Mouse (Mus musculus): ENCODE results near the gene Zfp280d. TPM values are rescaled to one million over a fixed set of nuclear protein-coding genes. Genes with fewer than 3 reads are reported as not detected.
"Not testable (repeated sequence)": the region's sequence is repeated elsewhere in the genome, so short reads cannot be mapped to it uniquely, and the experiment has no call there.

Gene Zfp280d
- polyA plus RNA-seq, 1 experiment: 2.4 TPM

DNA sequence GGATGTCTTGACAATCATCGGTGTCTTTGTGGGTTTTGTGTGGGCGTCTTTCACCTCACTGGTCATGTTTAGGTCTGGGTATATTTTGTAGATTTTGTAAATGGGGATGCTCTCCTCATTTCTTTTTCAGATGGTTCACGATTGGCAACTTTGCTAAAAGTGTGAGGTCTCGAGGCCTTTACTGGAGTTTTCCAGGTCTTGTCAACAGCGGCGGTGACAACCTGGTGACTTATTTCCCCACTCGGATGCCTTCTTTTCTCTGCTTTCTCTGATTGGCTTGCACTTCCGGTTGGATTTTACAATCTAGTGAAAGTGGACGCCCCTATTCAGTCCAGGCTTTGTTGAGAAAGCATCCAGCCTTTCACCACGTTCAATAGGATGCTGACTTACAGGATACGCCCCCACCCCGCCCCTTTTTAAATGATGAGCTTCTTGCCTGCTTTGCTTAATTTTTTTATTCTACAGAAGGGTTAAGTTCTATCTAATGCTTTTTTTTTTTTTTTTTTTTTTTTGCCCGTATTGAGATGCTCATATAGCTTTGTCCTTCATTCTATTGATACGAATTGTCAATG lies 114.9 kb downstream of the Zfp280d start:
- Histone ChIP-seq H3K4me1 (ENCODE audit: control insufficient read depth, insufficient read depth, insufficient read length, low read length) (no peaks in the 10 kb centered on the region), H3K27ac (ENCODE audit: insufficient read depth, low read depth, low read length) (no peak overlapping the region), H3K27me3 (ENCODE audit: control insufficient read depth, insufficient read depth, low read length) (no peaks in the 10 kb centered on the region), H3K36me3 (ENCODE audit: control insufficient read depth, insufficient read depth, low read length) (no peaks in the 10 kb centered on the region), H3K4me3 (ENCODE audit: low read depth, low read length) (no peak overlapping the region)
- TF ChIP-seq POLR2A (IDR thresholded peaks at IDR 0.05; ENCODE audit: low read depth, low read length) (no peak), CTCF (IDR thresholded peaks at IDR 0.05; ENCODE audit: extremely low read depth, insufficient read length, insufficient replicate concordance, low read depth, low read length) (no peak)
- WGBS: 74% methylated on average over 14 of the region's 14 CpGs

- 61% methylated on average over 12 of the region's 12 CpGs for WGBS
- TF ChIP-seq POLR2A (IDR thresholded peaks at IDR 0.05; ENCODE audit: low read depth, low read length) (no peak), CTCF (IDR thresholded peaks at IDR 0.05; ENCODE audit: extremely low read depth, insufficient read length, insufficient replicate concordance, low read depth, low read length) (no peak)
These were observed 115.8 kb downstream of the Zfp280d start for GRCm38 (mm10) chr9:72390321-72391077.

GRCm38 (mm10) chr9:72392686-72393085 lies 118.0 kb downstream of the Zfp280d start:
- 87% methylated on average over 7 of the region's 7 CpGs for WGBS
- Histone ChIP-seq H3K27me3 (ENCODE audit: control insufficient read depth, insufficient read depth, low read length) (no peaks in the 10 kb centered on the region), H3K4me1 (ENCODE audit: control insufficient read depth, insufficient read depth, insufficient read length, low read length) (no peaks in the 10 kb centered on the region), H3K36me3 (ENCODE audit: control insufficient read depth, insufficient read depth, low read length) (no peaks in the 10 kb centered on the region), H3K27ac (ENCODE audit: insufficient read depth, low read depth, low read length) (no peak overlapping the region), H3K4me3 (ENCODE audit: low read depth, low read length) (no peak overlapping the region)
- TF ChIP-seq CTCF (IDR thresholded peaks at IDR 0.05; ENCODE audit: extremely low read depth, insufficient read length, insufficient replicate concordance, low read depth, low read length): no peak
- no peak for TF ChIP-seq POLR2A (IDR thresholded peaks at IDR 0.05; ENCODE audit: low read depth, low read length)

More at GRCm38 (mm10) chr9:72390321-72391077, 115.8 kb downstream of the Zfp280d start:
- H3K4me3 ChIP-seq (ENCODE audit: low read depth, low read length): no peak overlapping the region
- H3K36me3 ChIP-seq (ENCODE audit: control insufficient read depth, insufficient read depth, low read length): no peaks in the 10 kb centered on the region
- H3K4me1 ChIP-seq (ENCODE audit: control insufficient read depth, insufficient read depth, insufficient read length, low read length): no peaks in the 10 kb centered on the region
- no peaks in the 10 kb centered on the region for H3K27me3 ChIP-seq (ENCODE audit: control insufficient read depth, insufficient read depth, low read length)
- no peak overlapping the region for H3K27ac ChIP-seq (ENCODE audit: insufficient read depth, low read depth, low read length)

GRCm38 (mm10) chr9:72393238-72393637 lies 118.6 kb downstream of the Zfp280d start:
- Histone ChIP-seq H3K4me1 (ENCODE audit: control insufficient read depth, insufficient read depth, insufficient read length, low read length) (no peaks in the 10 kb centered on the region), H3K27me3 (ENCODE audit: control insufficient read depth, insufficient read depth, low read length) (no peaks in the 10 kb centered on the region), H3K36me3 (ENCODE audit: control insufficient read depth, insufficient read depth, low read length) (no peaks in the 10 kb centered on the region), H3K27ac (ENCODE audit: insufficient read depth, low read depth, low read length) (no peak overlapping the region), H3K4me3 (ENCODE audit: low read depth, low read length) (no peak overlapping the region)
- 84% methylated on average over 15 of the region's 15 CpGs for WGBS
- TF ChIP-seq CTCF (IDR thresholded peaks at IDR 0.05; ENCODE audit: extremely low read depth, insufficient read length, insufficient replicate concordance, low read depth, low read length): no peak
- TF ChIP-seq POLR2A (IDR thresholded peaks at IDR 0.05; ENCODE audit: low read depth, low read length): no peak

GRCm38 (mm10) chr9:72393869-72394341 lies 119.2 kb downstream of the Zfp280d start:
- H3K4me3 ChIP-seq (ENCODE audit: low read depth, low read length): no peak overlapping the region
- H3K27ac ChIP-seq (ENCODE audit: insufficient read depth, low read depth, low read length): no peak overlapping the region
- 68% methylated on average over 8 of the region's 8 CpGs for WGBS
- no peak for TF ChIP-seq POLR2A (IDR thresholded peaks at IDR 0.05; ENCODE audit: low read depth, low read length)
- no peak for TF ChIP-seq CTCF (IDR thresholded peaks at IDR 0.05; ENCODE audit: extremely low read depth, insufficient read length, insufficient replicate concordance, low read depth, low read length)
- H3K4me1 ChIP-seq (ENCODE audit: control insufficient read depth, insufficient read depth, insufficient read length, low read length): no peaks in the 10 kb centered on the region
- H3K27me3 ChIP-seq (ENCODE audit: control insufficient read depth, insufficient read depth, low read length): no peaks in the 10 kb centered on the region
- H3K36me3 ChIP-seq (ENCODE audit: control insufficient read depth, insufficient read depth, low read length): no peaks in the 10 kb centered on the region

- no peak overlapping the region for H3K4me3 ChIP-seq (ENCODE audit: low read depth, low read length)
- H3K4me1 ChIP-seq (ENCODE audit: control insufficient read depth, insufficient read depth, insufficient read length, low read length): no peaks in the 10 kb centered on the region
- no peak for TF ChIP-seq CTCF (IDR thresholded peaks at IDR 0.05; ENCODE audit: extremely low read depth, insufficient read length, insufficient replicate concordance, low read depth, low read length)
- H3K27me3 ChIP-seq (ENCODE audit: control insufficient read depth, insufficient read depth, low read length): no peaks in the 10 kb centered on the region
- 25% methylated on average over 4 of the region's 4 CpGs for WGBS
- no peak overlapping the region for H3K27ac ChIP-seq (ENCODE audit: insufficient read depth, low read depth, low read length)
- no peaks in the 10 kb centered on the region for H3K36me3 ChIP-seq (ENCODE audit: control insufficient read depth, insufficient read depth, low read length)
These were observed 125.5 kb downstream of the Zfp280d start for GRCm38 (mm10) chr9:72400121-72400520.

DNA sequence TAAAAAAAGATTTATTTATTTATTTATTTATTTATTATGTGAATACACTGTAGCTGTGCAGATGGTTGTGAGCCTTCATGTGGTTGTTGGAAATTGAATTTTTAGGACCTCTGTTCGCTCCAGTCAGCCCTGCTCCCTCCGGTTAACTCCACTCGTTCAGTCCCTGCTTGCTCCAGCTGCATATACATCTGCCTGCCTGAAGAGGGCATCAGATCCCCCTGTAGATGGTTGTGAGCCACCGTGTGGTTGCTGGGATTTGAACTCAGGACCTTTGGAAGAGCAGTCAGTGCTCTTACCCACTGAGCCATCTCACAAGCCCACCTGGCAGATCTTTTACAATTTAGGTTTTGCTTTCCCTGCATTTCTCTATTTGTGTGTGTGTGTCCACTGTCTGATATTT lies 127.1 kb downstream of the Zfp280d start:
- not testable (repeated sequence) for H3K4me1 ChIP-seq (ENCODE audit: control insufficient read depth, insufficient read depth, insufficient read length, low read length); H3K36me3 ChIP-seq (ENCODE audit: control insufficient read depth, insufficient read depth, low read length); H3K4me3 ChIP-seq (ENCODE audit: low read depth, low read length); H3K27ac ChIP-seq (ENCODE audit: insufficient read depth, low read depth, low read length); H3K27me3 ChIP-seq (ENCODE audit: control insufficient read depth, insufficient read depth, low read length)
- 69% methylated on average over 4 of the region's 4 CpGs for WGBS
